Mouse (Mus musculus): Measurements from ENCODE around the gene Gm12569.

GRCm38 (mm10) chr11:51211426-51211825 lies 8.8 kb upstream of the Gm12569 start:
- TF ChIP-seq CTCF (IDR thresholded peaks at IDR 0.05; ENCODE audit: control insufficient read depth, insufficient read depth, low read length) (no peak), POLR2A (IDR thresholded peaks at IDR 0.05; ENCODE audit: borderline replicate concordance, control insufficient read depth, low read depth, low read length) (no peak)

Data from bone marrow, adult 2 months (tissue).